Mouse (Mus musculus): ENCODE results near the gene Rora. TPM values are rescaled to one million over a fixed set of nuclear protein-coding genes. Genes with fewer than 3 reads are reported as not detected.
A peak's percentile ranks its signal among the peaks of the same experiment; 100 is the strongest.

Gene Rora
- polyA plus RNA-seq, 1 experiment from 2014 or later: 12.5 TPM

GRCm38 (mm10) chr9:69404671-69405070 lies 751.1 kb downstream of the Rora start:
- no peaks in the 10 kb centered on the region for H3K9me3 ChIP-seq
- no peak overlapping the region for H3K27ac ChIP-seq
- peaks cover 7% of the 10 kb centered on the region for H3K36me3 ChIP-seq
- ATAC-seq (ENCODE audit: insufficient number of reproducible peaks, insufficient read depth, low FRiP score, low TSS enrichment): no peak
- H3K4me3 ChIP-seq: no peak overlapping the region
- no peak overlapping the region for H3K9ac ChIP-seq
- 66% methylated on average over 6 of the region's 6 CpGs for WGBS
- H3K27me3 ChIP-seq: no peaks in the 10 kb centered on the region
- no peaks in the 10 kb centered on the region for H3K4me1 ChIP-seq
- no peak overlapping the region for H3K4me2 ChIP-seq (replicated peaks)

- ATAC-seq (ENCODE audit: insufficient number of reproducible peaks, insufficient read depth, low FRiP score, low TSS enrichment): no peak
These were observed 765.9 kb downstream of the Rora start for GRCm38 (mm10) chr9:69419476-69419875.

GRCm38 (mm10) chr9:69430531-69430930 lies 776.9 kb downstream of the Rora start:
- peak overlapping the region; percentile 89 for H3K27ac ChIP-seq
- 89% methylated on average over 3 of the region's 3 CpGs for WGBS
- ATAC-seq (ENCODE audit: insufficient number of reproducible peaks, insufficient read depth, low FRiP score, low TSS enrichment): no peak
- H3K9ac ChIP-seq: no peak overlapping the region
- no peak overlapping the region for H3K4me3 ChIP-seq
- peaks cover 21% of the 10 kb centered on the region for H3K4me1 ChIP-seq
- H3K9me3 ChIP-seq: no peaks in the 10 kb centered on the region
- H3K4me2 ChIP-seq (replicated peaks): no peak overlapping the region
- H3K27me3 ChIP-seq: no peaks in the 10 kb centered on the region
- H3K36me3 ChIP-seq: peaks cover 24% of the 10 kb centered on the region

More at GRCm38 (mm10) chr9:69419476-69419875, 765.9 kb downstream of the Rora start:
- H3K9me3 ChIP-seq: no peaks in the 10 kb centered on the region
- H3K4me3 ChIP-seq: no peak overlapping the region
- no peak overlapping the region for H3K9ac ChIP-seq
- no peaks in the 10 kb centered on the region for H3K27me3 ChIP-seq
- 89% methylated on average over 1 of the region's 1 CpGs for WGBS
- H3K4me1 ChIP-seq: no peaks in the 10 kb centered on the region
- H3K36me3 ChIP-seq: peaks cover 18% of the 10 kb centered on the region
- no peak overlapping the region for H3K27ac ChIP-seq
- no peak overlapping the region for H3K4me2 ChIP-seq (replicated peaks)

GRCm38 (mm10) chr9:69431863-69432555 lies 778.4 kb downstream of the Rora start:
- peaks cover 22% of the 10 kb centered on the region for H3K4me1 ChIP-seq
- H3K4me2 ChIP-seq (replicated peaks): peak overlapping the region; percentile 16; the same call in 1 of the 2 replicates
- H3K9ac ChIP-seq: no peak overlapping the region
- peak overlapping the region; percentile 89 for H3K27ac ChIP-seq
- no peaks in the 10 kb centered on the region for H3K27me3 ChIP-seq
- H3K36me3 ChIP-seq: peaks cover 20% of the 10 kb centered on the region
- WGBS: 35% methylated on average over 6 of the region's 6 CpGs
- no peak overlapping the region for H3K4me3 ChIP-seq
- H3K9me3 ChIP-seq: no peaks in the 10 kb centered on the region
- ATAC-seq (ENCODE audit: insufficient number of reproducible peaks, insufficient read depth, low FRiP score, low TSS enrichment): no peak

GRCm38 (mm10) chr9:69435194-69435593 lies 781.6 kb downstream of the Rora start:
- no peak overlapping the region for H3K4me3 ChIP-seq
- H3K4me2 ChIP-seq (replicated peaks): no peak overlapping the region
- peaks cover 28% of the 10 kb centered on the region for H3K4me1 ChIP-seq
- H3K27me3 ChIP-seq: no peaks in the 10 kb centered on the region
- H3K9ac ChIP-seq: no peak overlapping the region
- 0 out of 2 replicates have a peak overlapping the region, but pooled peaks have one; percentile 36 for H3K27ac ChIP-seq
- no peaks in the 10 kb centered on the region for H3K9me3 ChIP-seq
- 76% methylated on average over 10 of the region's 10 CpGs for WGBS
- no peak for ATAC-seq (ENCODE audit: insufficient number of reproducible peaks, insufficient read depth, low FRiP score, low TSS enrichment)
- peaks cover 8% of the 10 kb centered on the region; the same call in 1 of the 2 replicates for H3K36me3 ChIP-seq

GRCm38 (mm10) chr9:69435662-69436061 lies 782.1 kb downstream of the Rora start:
- H3K9ac ChIP-seq: no peak overlapping the region
- no peak for ATAC-seq (ENCODE audit: insufficient number of reproducible peaks, insufficient read depth, low FRiP score, low TSS enrichment)
- H3K4me3 ChIP-seq: no peak overlapping the region
- H3K9me3 ChIP-seq: no peaks in the 10 kb centered on the region
- H3K36me3 ChIP-seq: 0 out of 2 replicates have a peak, but pooled peaks cover 3% of the 10 kb centered on the region
- H3K27ac ChIP-seq: 0 out of 2 replicates have a peak overlapping the region, but pooled peaks have one; percentile 36
- peaks cover 30% of the 10 kb centered on the region for H3K4me1 ChIP-seq
- H3K27me3 ChIP-seq: no peaks in the 10 kb centered on the region
- H3K4me2 ChIP-seq (replicated peaks): no peak overlapping the region
